Mouse (Mus musculus): ENCODE data around the gene Ptpn4. TPM values are rescaled to one million over a fixed set of nuclear protein-coding genes. Genes with fewer than 3 reads are reported as not detected.

Ptpn4 gene
- total RNA-seq, 1 experiment from 2014 or later, result 14.0 TPM

DNA sequence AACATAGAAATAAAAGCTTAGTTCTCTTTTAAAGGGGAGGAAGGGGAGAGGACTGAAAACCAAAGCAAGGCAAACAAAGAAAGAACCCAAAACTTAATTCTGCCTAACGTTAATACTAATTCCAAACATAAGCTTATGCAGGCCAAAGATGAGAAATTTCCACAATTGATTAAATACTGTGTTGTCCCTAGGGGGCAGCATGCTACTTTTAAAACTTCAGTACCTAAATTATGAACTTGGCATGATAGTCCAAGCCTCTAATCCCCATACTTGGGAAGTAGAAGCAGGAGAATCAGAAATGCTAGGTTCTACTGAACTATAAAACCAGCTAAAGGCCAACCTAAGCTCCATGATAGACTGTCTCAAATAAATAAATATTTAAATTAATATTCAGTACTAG lies 18.7 kb downstream of the Ptpn4 start:
- 0 out of 2 replicates have a peak, but pooled peaks have one; percentile 52 for ATAC-seq (replicated peaks; ENCODE audit: low read depth, poor library complexity, severe bottlenecking)

- no peak for ATAC-seq (replicated peaks; ENCODE audit: low read depth, poor library complexity, severe bottlenecking)
These were observed 29.7 kb downstream of the Ptpn4 start for GRCm38 (mm10) chr1:119807707-119808106.

DNA sequence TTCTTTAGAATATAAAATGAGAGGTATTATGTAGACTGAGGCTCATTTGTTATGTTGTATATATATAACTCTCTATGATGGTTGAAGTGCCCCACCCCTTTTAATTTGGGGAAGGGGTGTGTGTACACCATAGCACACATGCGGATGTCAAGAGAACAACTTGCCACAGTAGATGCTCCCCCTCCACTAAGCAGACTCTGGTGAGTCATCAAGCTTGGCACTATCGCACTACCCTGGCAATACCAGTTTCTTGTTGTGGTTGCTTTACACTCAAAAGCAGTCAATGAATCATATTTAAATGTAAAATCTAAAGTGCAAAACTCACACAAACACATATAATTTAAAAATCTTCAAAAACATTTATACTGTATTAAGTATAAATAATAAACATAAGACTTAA lies 31.4 kb downstream of the Ptpn4 start:
- ATAC-seq (replicated peaks; ENCODE audit: low read depth, poor library complexity, severe bottlenecking), result no peak

- ATAC-seq (replicated peaks; ENCODE audit: low read depth, poor library complexity, severe bottlenecking), result no peak
These were observed 32.8 kb downstream of the Ptpn4 start for GRCm38 (mm10) chr1:119804586-119804985.

DNA sequence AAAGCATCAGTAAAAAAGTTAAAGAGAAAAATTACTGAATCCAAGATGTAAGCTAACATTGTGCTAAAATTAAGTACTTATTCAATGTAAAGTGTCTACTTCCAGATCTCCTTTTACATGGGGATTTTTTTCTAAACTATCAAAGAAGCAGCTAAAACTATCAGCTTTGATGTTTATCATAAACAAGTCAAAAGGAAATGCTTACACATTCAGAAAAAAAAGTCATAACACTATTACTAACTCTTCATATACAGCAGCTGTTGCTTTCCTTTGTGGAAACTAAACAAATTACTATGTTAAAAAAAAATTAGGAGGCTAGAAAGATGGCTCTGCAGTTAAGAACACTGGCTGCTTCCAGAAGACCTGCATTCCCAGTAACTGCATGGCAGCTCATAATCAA lies 42.2 kb downstream of the Ptpn4 start:
- ATAC-seq (replicated peaks; ENCODE audit: low read depth, poor library complexity, severe bottlenecking), result no peak

- ATAC-seq (replicated peaks; ENCODE audit: low read depth, poor library complexity, severe bottlenecking), result no peak
These were observed 43.1 kb downstream of the Ptpn4 start for GRCm38 (mm10) chr1:119794342-119794741.

- no peak for ATAC-seq (replicated peaks; ENCODE audit: low read depth, poor library complexity, severe bottlenecking)
These were observed 46.8 kb downstream of the Ptpn4 start for GRCm38 (mm10) chr1:119790616-119791015.

DNA sequence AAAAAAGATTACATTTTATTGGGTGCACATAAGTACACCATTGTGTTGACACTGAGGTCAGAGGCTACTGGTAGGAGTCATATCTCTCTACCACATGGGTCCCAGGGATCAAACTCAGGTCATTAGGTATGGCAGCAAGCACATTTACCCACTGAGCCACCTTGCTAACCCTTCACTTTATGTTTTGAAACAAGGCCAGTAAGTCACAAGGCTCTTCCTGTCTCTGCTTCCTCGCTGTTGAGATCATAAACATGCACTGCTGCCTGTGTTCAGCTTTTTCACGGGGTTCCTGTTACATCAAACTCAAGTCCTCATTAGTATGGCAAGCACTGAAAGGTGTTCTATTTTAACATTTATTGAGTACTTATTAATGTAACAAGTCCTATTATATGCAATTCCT lies 61.5 kb downstream of the Ptpn4 start:
- ATAC-seq (replicated peaks; ENCODE audit: low read depth, poor library complexity, severe bottlenecking), result no peak

DNA sequence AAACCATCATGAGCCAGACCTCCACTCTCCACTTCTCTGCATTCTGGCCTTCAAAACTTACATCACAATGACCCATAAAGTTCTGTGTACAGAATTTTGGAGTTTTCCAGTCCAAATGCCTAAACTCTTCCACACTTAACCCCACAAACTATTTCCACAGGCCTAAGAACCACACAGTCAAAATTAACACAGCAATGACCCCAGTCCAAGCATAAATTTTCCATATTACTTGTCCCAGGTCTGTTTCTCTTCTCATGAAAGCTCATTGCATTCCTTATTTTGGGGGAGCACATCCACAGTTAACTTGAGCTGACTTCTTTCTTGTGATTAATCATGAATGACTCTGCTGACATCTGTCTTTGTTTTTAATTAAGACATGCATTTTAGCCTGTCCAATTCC lies 101.7 kb downstream of the Ptpn4 start:
- ATAC-seq (replicated peaks; ENCODE audit: low read depth, poor library complexity, severe bottlenecking), result no peak

GRCm38 (mm10) chr1:119734801-119735200 lies 102.6 kb downstream of the Ptpn4 start:
- ATAC-seq (replicated peaks; ENCODE audit: low read depth, poor library complexity, severe bottlenecking), result no peak

GRCm38 (mm10) chr1:119731166-119731565 lies 106.2 kb downstream of the Ptpn4 start:
- no peak for ATAC-seq (replicated peaks; ENCODE audit: low read depth, poor library complexity, severe bottlenecking)

- ATAC-seq (replicated peaks; ENCODE audit: low read depth, poor library complexity, severe bottlenecking), result no peak
These were observed 124.4 kb downstream of the Ptpn4 start for GRCm38 (mm10) chr1:119713017-119713416.

- no peak for ATAC-seq (replicated peaks; ENCODE audit: low read depth, poor library complexity, severe bottlenecking)
These were observed 130.8 kb downstream of the Ptpn4 start for GRCm38 (mm10) chr1:119706471-119707217.

- no peak for ATAC-seq (replicated peaks; ENCODE audit: low read depth, poor library complexity, severe bottlenecking)
These were observed 140.6 kb downstream of the Ptpn4 start for GRCm38 (mm10) chr1:119696860-119697259.

DNA sequence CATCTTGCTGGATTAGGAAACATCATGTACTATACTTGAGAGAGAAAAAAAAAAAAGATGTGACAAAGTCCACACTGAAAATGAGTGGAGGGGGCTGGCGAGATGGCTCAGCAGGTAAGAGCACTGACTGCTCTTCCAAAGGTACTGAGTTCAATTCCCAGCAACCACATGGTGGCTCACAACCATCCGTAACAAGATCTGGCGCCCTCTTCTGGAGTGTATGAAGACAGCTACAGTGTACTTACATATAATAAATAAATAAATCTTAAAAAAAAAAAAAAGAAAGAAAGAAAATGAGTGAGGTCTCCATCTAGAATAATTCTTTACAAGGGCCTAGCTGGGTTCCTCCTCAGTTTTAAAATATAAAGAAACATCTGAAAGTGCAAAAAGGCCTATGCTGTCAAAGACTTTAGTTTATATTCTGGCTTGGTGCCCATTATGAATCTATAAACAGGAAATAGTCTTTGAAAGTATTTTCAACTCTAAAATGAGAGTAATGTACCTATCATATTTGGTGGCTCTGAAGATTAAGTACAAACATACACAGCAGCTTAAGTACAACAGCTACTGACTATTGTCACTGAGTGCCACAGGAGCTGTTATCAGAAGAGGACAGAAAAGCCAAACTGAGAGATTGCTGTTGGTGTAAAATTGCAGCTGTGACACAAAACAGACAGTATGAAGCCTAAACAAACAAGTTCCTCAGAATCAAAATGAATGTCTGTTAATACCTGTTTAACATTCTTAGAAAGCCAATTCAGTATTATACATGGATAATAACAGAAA lies 151.4 kb downstream of the Ptpn4 start:
- ATAC-seq (replicated peaks; ENCODE audit: low read depth, poor library complexity, severe bottlenecking), result peak; percentile 77

- ATAC-seq (replicated peaks; ENCODE audit: low read depth, poor library complexity, severe bottlenecking), result no peak
These were observed 155.7 kb downstream of the Ptpn4 start for GRCm38 (mm10) chr1:119681663-119682213.

- peak; percentile 92 for ATAC-seq (replicated peaks; ENCODE audit: low read depth, poor library complexity, severe bottlenecking)
These were observed 162.4 kb downstream of the Ptpn4 start for GRCm38 (mm10) chr1:119674984-119675383.

DNA sequence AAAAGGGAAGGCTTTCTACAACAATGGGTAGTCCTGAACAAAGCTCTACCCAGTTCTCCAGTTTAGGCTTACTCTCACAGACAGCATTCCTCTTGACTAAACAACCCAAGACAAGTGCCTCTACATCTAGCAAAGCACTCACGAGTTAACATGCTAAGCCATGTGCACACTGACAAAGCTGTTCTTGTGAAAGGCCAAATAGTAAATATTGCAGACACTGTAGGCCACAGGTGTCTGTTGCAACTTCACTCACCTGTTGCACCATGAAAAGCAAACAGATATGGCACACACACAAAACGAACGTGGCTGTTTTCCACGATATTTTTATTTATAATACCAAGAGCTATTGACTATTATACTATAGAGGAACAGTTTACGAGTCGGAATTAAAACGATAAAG lies 170.5 kb downstream of the Ptpn4 start:
- ATAC-seq (replicated peaks; ENCODE audit: low read depth, poor library complexity, severe bottlenecking), result no peak

- ATAC-seq (replicated peaks; ENCODE audit: low read depth, poor library complexity, severe bottlenecking), result peak; percentile 72; the same call in 1 of the 2 replicates
These were observed 183.1 kb downstream of the Ptpn4 start for GRCm38 (mm10) chr1:119654307-119654706.

DNA sequence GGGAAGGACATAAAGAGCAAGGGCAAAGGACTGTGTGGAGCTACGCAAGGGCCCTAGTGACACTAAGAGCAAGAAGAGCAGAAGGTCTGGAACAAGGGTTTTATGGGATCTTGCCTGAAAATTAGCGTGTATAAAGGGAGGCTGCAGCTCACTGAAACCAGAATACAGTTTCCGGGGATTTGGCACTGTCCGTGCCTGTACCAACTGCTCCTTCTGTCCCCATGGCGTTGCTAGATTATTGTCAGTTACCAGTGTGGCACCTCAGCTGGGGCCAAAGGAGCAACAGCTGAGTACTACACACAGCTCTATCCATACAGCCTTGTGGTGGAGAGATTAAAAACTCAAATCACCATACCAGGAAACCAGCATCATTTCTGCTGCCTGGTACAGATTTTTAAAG lies 187.0 kb downstream of the Ptpn4 start:
- no peak for ATAC-seq (replicated peaks; ENCODE audit: low read depth, poor library complexity, severe bottlenecking)

DNA sequence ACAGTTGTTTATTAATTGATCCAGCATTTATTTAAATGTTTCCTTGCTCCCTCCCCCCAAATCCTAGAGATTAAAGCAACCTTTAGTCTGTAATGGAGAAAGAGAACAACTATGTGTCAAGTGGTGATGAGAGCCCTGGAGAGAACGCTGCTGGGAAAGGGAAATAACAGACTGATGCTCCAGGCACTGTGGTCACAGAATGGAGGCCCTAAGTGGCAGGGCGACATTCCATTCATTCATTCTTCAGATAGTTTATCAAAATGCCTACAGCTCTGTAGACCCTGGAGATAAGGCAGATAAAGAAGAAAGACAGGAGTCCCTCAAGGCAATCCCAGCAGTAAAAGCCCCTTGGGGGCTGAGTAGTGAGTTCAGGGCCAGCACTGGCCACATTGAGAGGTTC lies 187.8 kb downstream of the Ptpn4 start:
- no peak for ATAC-seq (replicated peaks; ENCODE audit: low read depth, poor library complexity, severe bottlenecking)
